Mouse (Mus musculus): ENCODE data around the gene Rps15a. TPM values are rescaled to one million over a fixed set of nuclear protein-coding genes. Genes with fewer than 3 reads are reported as not detected.

The Rps15a gene
- total RNA-seq (2021), result 100 to 1,000 TPM; 523 to 525 TPM

DNA sequence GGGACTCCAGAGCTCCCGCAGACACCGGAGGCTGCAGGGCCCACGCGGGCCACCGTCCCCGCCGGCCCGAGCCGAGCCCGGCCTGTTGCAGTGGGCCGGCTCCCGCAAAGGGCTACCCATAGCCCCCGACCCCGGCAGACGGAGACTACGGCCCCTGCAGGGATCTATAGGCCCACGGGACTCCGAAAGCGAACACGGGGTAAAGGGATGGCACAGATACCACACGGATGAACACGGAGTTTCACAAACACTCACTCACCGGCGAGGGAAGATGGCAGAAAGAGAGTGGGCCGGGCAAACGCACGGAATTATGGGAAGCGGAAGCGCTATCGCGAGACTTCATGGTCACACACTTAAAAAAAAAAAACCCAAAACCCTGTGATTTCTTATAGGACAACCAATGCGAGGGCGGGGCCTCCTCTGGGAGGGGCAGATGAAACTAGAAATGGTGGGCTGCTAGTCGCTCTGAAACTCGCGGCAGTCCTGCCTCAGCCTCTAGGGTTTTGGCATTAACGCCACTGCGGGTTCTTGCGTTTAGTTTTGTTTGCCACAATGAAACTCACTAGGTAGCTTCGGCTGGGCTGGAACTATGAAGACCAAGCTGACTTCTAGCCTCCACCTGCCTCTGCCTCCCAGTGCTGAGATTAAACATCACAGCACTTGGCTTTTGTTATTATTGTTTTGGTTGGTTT lies at the start of gene Rps15a:
Gene Rps15a, minus strand, starts transcription at position 312 of the 692 bp plus-strand sequence.
- peak; percentile 85 for DNase-seq (ENCODE audit: low spot score)
- intact Hi-C loops (cut with DNase I), result loop anchor here (1.0 kb wide), 1 partner anchor 13 kb away; the partner anchor contains the start of gene Arl6ip1

DNA sequence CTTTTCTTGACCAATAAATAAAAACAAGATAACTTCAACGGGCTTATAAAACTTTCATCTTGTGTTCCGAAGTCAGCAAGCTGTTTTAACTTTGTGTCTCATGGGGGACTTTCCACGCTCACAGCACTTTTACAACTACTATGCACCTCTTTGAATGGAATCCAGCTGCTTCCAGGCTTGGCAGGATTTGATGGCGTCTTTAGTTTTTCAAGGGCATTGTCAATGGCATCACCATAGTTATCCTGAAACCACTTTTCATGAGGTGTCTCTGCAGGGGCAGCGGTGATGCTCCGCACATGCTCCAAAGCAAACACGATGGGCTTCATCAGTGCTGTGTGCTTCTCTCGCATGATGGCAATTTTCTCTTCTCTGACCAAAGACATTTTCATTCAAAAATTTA lies 47.0 kb upstream of the Rps15a start:
- intact Hi-C loops (cut with DNase I), result no loop called here

DNA sequence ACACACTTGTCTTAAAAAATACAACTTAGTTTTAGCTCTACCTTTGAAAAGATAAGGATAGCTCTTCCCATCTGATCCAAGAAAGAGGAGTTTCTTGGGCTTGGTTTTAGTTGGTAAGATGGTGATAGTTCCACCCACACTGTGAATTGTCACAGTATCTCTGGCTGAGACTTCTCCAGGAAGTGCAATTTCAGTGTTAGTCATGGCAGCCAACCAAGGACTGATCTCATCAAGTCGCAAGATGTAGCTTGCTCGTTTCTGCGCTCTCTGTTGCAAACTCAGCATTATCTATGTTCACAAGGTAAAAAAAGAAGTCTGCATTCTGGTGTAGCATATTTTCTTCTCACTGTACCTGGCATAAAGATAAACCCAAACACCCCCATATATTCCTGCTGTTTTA lies 44.1 kb upstream of the Rps15a start:
- no peak for DNase-seq (ENCODE audit: low spot score)
- intact Hi-C loops (cut with DNase I), result no loop called here

More for the DNA sequence above, 47.0 kb upstream of the Rps15a start:
- DNase-seq (ENCODE audit: low spot score), result no peak

DNA sequence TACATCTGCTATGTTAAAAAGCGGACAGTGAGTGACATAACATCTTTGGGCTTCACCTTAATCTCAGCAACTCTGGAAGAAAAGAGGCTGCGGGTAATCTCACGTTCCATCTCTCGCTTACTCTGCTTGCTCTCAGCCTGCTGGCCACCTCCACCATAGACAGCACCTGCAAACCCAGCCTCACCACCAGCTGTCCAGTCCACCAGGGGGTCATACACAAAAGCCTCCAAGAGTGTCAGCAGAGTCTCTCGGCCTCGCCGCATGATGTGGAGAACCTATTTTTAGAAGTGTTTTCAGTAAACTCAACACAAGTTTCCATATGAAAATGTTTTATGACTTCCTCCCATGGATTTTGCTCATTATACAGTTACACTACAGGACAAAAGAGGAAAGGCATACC lies 40.5 kb upstream of the Rps15a start:
- intact Hi-C loops (cut with DNase I), result loop anchor here (5.0 kb wide), 1 partner anchor 141 kb away; no protein-coding TSS in a partner anchor
- DNase-seq (ENCODE audit: low spot score), result no peak

DNA sequence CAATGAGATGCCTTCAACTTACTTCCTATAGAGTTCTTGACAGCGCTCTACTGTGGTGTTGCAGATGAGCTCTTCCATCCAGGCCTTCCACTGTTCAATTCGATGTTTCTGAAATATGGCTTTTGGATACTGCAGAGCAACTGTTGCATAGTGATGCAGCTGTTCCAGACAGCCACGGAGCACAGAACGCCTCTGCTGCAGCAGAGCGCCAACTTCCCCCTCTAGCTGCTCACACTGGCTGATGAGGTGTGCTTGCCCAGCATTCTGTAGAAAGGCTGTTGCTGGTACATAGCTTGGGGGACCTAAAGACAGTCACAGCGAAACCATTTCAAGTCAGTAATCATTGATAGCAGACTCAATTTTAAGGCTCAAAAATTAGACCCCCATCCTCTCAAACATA lies 38.2 kb upstream of the Rps15a start:
- intact Hi-C loops (cut with DNase I), result no loop called here
- DNase-seq (ENCODE audit: low spot score), result no peak

- intact Hi-C loops (cut with DNase I), result loop anchor here (5.0 kb wide), 1 partner anchor 34 kb away; no protein-coding TSS in a partner anchor
- DNase-seq (ENCODE audit: low spot score), result no peak
Observed at GRCm38 (mm10) chr7:118143602-118144001, 27.6 kb upstream of the Rps15a start.

DNA sequence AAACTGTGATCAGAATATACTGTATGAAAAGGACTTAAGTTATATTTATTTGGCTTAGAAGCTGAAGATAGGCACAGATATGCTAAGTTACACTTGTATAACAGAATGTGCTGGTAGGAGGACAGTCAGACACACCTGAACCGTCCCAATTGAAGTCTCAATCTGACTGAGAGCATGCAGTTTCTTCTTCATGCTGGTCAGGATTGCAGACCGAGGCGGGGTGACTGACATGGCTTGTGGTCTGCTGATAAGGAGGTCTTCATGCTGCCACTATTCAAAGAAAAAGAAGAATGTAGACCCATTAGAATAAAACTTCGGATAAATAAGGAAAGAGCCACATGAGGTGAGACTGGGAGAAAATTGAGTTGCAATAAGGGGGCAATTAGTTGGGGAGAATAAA lies 27.1 kb upstream of the Rps15a start:
- intact Hi-C loops (cut with DNase I), result loop anchor here (5.0 kb wide), 1 partner anchor 34 kb away; no protein-coding TSS in a partner anchor

DNA sequence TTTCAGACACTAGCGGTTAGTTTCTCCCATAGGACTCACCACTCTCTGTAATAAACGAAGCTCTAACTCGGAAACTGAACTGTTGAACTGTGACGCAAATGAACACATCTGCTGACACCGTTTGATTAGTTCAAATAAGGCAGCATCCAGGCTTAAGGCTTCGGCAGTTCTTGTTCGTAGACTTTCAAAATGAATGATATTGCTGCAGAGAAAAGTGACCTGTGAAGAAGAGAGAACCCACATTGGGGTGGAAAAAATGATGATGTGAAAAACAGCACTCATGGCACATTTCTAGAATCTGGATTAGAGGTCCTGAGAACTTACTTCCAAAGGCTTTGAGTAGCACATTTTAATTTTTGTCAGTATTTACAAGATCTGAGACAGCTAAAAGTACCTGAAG lies 25.3 kb upstream of the Rps15a start:
- no peak for DNase-seq (ENCODE audit: low spot score)
- intact Hi-C loops (cut with DNase I), result loop anchor here (5.0 kb wide), 1 partner anchor 36 kb away; no protein-coding TSS in a partner anchor

More for the DNA sequence above, 27.1 kb upstream of the Rps15a start:
- no peak for DNase-seq (ENCODE audit: low spot score)

GRCm38 (mm10) chr7:118135128-118135527 lies 19.1 kb upstream of the Rps15a start:
- intact Hi-C loops (cut with DNase I), result no loop called here
- no peak for DNase-seq (ENCODE audit: low spot score)

- intact Hi-C loops (cut with DNase I), result loop anchor here (1.0 to 10.0 kb wide), 3 partner anchors 13 to 583 kb away; partner anchors contain the start of genes Ccp110 and Rps15a
- peak; percentile 96 for DNase-seq (ENCODE audit: low spot score)
Observed at GRCm38 (mm10) chr7:118129430-118130041, 13.5 kb upstream of the Rps15a start, which contains the start of gene Arl6ip1. Gene Arl6ip1, minus strand, starts transcription at chr7:118129662.

- DNase-seq (ENCODE audit: low spot score), result no peak
- intact Hi-C loops (cut with DNase I), result loop anchor here (1.0 to 10.0 kb wide), 3 partner anchors 13 to 583 kb away; partner anchors contain the start of genes Ccp110 and Rps15a
Observed at GRCm38 (mm10) chr7:118128925-118129429, 13.0 kb upstream of the Rps15a start.

- intact Hi-C loops (cut with DNase I), result loop anchor here (5.0 to 10.0 kb wide), 2 partner anchors 398 to 586 kb away; partner anchors contain the start of gene Ccp110
- no peak for DNase-seq (ENCODE audit: low spot score)
Observed at GRCm38 (mm10) chr7:118126219-118126875, 10.4 kb upstream of the Rps15a start.

- no peak for DNase-seq (ENCODE audit: low spot score)
- intact Hi-C loops (cut with DNase I), result loop anchor here (5.0 to 10.0 kb wide), 2 partner anchors 399 to 587 kb away; partner anchors contain the start of gene Ccp110
Observed at GRCm38 (mm10) chr7:118125736-118126135, 9.7 kb upstream of the Rps15a start.

DNA sequence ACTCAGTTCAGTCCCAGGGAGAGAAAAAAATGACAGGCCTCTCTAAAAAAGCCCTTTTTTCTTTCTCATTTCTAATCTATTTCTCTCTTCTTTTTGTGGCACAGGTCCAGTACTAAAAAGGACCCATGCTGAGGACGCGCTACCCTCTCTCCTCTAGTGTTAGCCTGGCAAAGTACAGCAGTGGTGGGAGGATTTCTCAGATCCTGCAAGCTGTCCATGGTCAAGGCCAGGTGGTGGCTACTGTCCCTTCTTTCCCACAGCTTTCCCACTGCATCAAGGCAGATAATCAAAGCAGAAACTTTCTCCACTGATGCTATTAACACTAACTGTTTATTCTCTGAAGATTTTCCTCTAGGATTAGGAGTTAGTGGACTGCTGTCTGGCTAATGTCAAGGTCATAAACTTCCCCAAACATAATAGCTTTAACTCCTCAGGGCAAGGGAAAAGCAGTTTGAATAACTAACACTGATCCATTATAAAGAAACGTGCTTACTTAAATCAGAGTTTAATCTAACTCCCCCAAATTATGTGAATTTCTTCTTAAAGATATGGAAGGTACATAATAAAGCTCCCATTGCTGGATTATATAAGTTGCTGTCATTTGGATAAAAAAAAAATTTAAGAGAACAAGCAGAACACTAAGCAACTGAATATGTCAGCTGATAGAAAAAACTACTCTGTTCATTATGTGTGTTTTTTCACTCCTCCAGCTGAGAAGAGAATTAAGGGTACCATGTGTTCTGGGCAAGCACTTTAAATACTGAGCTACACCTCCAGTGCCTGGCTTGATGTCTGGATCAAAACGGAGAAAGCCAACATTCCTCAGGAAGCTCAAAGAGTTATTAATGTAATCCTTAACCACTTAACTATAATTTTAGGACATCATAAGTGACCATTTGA lies 7.8 kb upstream of the Rps15a start:
- no peak for DNase-seq (ENCODE audit: low spot score)
- intact Hi-C loops (cut with DNase I), result loop anchor here (10.0 kb wide), 1 partner anchor 401 kb away; no protein-coding TSS in a partner anchor

GRCm38 (mm10) chr7:118122235-118122634 lies 6.2 kb upstream of the Rps15a start:
- no peak for DNase-seq (ENCODE audit: low spot score)
- intact Hi-C loops (cut with DNase I), result loop anchor here (10.0 kb wide), 1 partner anchor 403 kb away; no protein-coding TSS in a partner anchor

GRCm38 (mm10) chr7:118120654-118121053 lies 4.7 kb upstream of the Rps15a start:
- no peak for DNase-seq (ENCODE audit: low spot score)
- intact Hi-C loops (cut with DNase I), result loop anchor here (10.0 kb wide), 1 partner anchor 404 kb away; no protein-coding TSS in a partner anchor

- intact Hi-C loops (cut with DNase I), result loop anchor here (10.0 kb wide), 1 partner anchor 405 kb away; no protein-coding TSS in a partner anchor
Observed at GRCm38 (mm10) chr7:118119946-118120345, 4.0 kb upstream of the Rps15a start.

GRCm38 (mm10) chr7:118119142-118119541 lies 3.2 kb upstream of the Rps15a start:
- intact Hi-C loops (cut with DNase I), result no loop called here
- no peak for DNase-seq (ENCODE audit: low spot score)

More at GRCm38 (mm10) chr7:118119946-118120345, 4.0 kb upstream of the Rps15a start:
- no peak for DNase-seq (ENCODE audit: low spot score)

DNA sequence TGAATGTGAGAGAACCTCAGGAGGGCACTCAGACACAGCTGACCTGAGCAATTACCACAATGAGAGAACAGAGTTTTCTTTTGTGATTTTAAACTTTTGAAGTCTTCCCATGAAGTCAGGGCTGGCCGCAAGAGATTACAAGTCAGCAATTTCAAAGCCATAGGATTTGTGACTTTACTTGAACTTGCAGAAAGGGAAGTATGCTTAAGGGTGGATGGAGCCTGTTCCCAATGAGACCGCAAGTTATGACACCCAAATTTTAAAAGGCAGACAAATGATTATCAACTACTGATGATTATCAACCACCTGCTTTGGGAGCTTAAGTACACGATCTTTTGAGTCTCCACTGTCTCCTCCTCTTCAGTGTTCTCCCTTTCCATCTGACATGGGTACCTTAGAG lies 2.4 kb upstream of the Rps15a start:
- DNase-seq (ENCODE audit: low spot score), result no peak
- intact Hi-C loops (cut with DNase I), result no loop called here

Measured in heart, postnatal 25 days (tissue).